8 mouse cellular contexts compared by ENCODE assay signal in genomic region chr8:122676621-122677480, GRCm38 (mm10). TPM values are rescaled to one million over a fixed set of nuclear protein-coding genes. Genes with fewer than 3 reads are reported as not detected.
DNase-seq lines count a peak whose midpoint lies in the region; ATAC-seq and TF ChIP-seq lines count a peak whose summit lies in the region.

No protein-coding gene starts in this region.

- H3K4me3 ChIP-seq in G1E (ENCODE audit: low read depth, low read length): peak overlapping the region; percentile 76
- peak overlapping the region; percentile 70 for H3K4me3 ChIP-seq in hindbrain, embryonic 14.5 days (replicated peaks; ENCODE audit: low read length)

- peaks cover 95% of the 10 kb centered on the region for H3K4me1 ChIP-seq in G1E (ENCODE audit: insufficient read depth, low read depth, low read length)
- H3K4me1 ChIP-seq in hindbrain, embryonic 14.5 days (replicated peaks; ENCODE audit: control insufficient read depth, insufficient read depth, low read length): peaks cover 60% of the 10 kb centered on the region

- 9% methylated on average over 16 of the region's 16 CpGs for WGBS in hindbrain, embryonic 14.5 days

- H3K36me3 ChIP-seq in G1E (replicated peaks): peaks cover 96% of the 10 kb centered on the region
- 0 out of 2 replicates have a peak, but pooled peaks cover 7% of the 10 kb centered on the region for H3K36me3 ChIP-seq in hindbrain, embryonic 14.5 days (replicated peaks; ENCODE audit: control insufficient read depth, insufficient read depth)

- H3K27ac ChIP-seq in hindbrain, embryonic 14.5 days: peak overlapping the region; percentile 97

- H3K9me3 ChIP-seq in G1E (replicated peaks): no peaks in the 10 kb centered on the region
- no peaks in the 10 kb centered on the region for H3K9me3 ChIP-seq in hindbrain, embryonic 14.5 days (ENCODE audit: control insufficient read depth, low read length)

- peak overlapping the region; percentile 90 for H3K9ac ChIP-seq in hindbrain, embryonic 14.5 days

- TF ChIP-seq CTCF in G1E (IDR thresholded peaks at IDR 0.05; ENCODE audit: low read depth, low read length): no peak

- DNase-seq in G1E (ENCODE audit: low spot score): no peak
- peak; percentile 95 to 96 for DNase-seq in cerebellum, adult 18-20 months
- peak; percentile 42 to 61 for DNase-seq in frontal cortex, postnatal 25 days (ENCODE audit: low spot score in 2 of 2)
- peak; percentile 48 for DNase-seq in hindbrain, embryonic 14.5 days (ENCODE audit: low spot score)
- DNase-seq in layer of hippocampus, postnatal 36 days: peak; percentile 85 to 86
- DNase-seq in lung, postnatal 36 days: peak; percentile 88
- DNase-seq in right cerebral cortex, postnatal 25 days: peak; percentile 81
- no peak for DNase-seq in spleen, postnatal 4 days (ENCODE audit: low spot score in 2 of 2)

- H3K27me3 ChIP-seq in G1E (ENCODE audit: insufficient read depth, low read length): no peaks in the 10 kb centered on the region
- H3K27me3 ChIP-seq in hindbrain, embryonic 14.5 days (ENCODE audit: control insufficient read depth, insufficient read depth, low read length): no peaks in the 10 kb centered on the region

- ATAC-seq in G1E (ENCODE audit: extremely low read depth, insufficient number of reproducible peaks, low FRiP score, poor library complexity, severe bottlenecking): no peak
- peak; percentile 47; the same call in 1 of the 2 replicates for ATAC-seq in hindbrain, embryonic 14.5 days (ENCODE audit: low FRiP score)

- peak overlapping the region; percentile 85 for H3K4me2 ChIP-seq in hindbrain, embryonic 14.5 days (replicated peaks)

RNA-seq across cellular contexts. Expression of gene Cbfa2t3, which starts 22.1 kb away (rescaled TPM):
- total RNA-seq in G1E (2014; fragmentation: Nextera tagmentation) (99.0 and 106 TPM in 2 replicates), G1E (2017) (18.8 and 19.9 TPM in 2 replicates)
- polyA plus RNA-seq in G1E (2012): 287 TPM in 2 replicates
- 22.4 and 27.7 TPM in 2 replicates for polyA plus RNA-seq in hindbrain, embryonic 14.5 days (2014; fragmentation: Nextera tagmentation; extraction: Ambion mirVana)
- total RNA-seq in layer of hippocampus, postnatal 36 days (2021): 10 to 100 TPM; 47.2 to 50.2 TPM

RNA-seq across cellular contexts. Expression of gene Pabpn1l, which starts 54.3 kb away (rescaled TPM):
- total RNA-seq in G1E (2014; fragmentation: Nextera tagmentation): not detected in 2 replicates
- total RNA-seq in G1E (2017): 0.11 TPM in 1 of 2 replicates, not detected in the other
- polyA plus RNA-seq in G1E (2012): not detected in 2 replicates
- not detected in 2 replicates for polyA plus RNA-seq in hindbrain, embryonic 14.5 days (2014; fragmentation: Nextera tagmentation; extraction: Ambion mirVana)
- total RNA-seq in layer of hippocampus, postnatal 36 days (2021): under 1 TPM in 1 of 2 experiments, not detected in 1; 0.35 TPM

Comparison
In these comparisons a context has a peak if more than half of its experiments do, and no peak if none do; other contexts are left out.
1. DNase-seq: peak in cerebellum, adult 18-20 months (2 of 2), frontal cortex, postnatal 25 days (2 of 2), hindbrain, embryonic 14.5 days (single experiment), layer of hippocampus, postnatal 36 days (2 of 2), lung, postnatal 36 days (single experiment) and right cerebral cortex, postnatal 25 days (single experiment); none in G1E (single experiment) and spleen, postnatal 4 days (0 of 2).